Mouse (Mus musculus): ENCODE results near the gene Cdh26.

DNA sequence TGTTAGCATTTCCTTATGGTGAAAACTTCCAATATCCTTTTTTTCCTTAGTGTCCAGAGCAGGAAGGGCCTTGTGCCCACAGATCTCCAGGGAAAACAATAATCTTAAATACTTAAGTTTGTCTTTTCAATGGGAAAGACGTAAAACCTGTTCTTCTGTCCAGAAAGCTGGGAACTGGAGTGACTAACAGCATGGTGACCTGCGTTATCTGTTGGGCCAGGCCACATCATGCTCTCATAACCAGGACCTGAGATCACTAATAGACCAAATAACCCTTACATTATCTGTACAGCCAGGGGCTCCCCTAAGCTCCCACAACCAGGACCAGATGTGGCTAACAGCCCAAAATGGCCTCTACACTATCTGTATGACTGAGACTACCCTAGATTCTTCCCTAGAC lies 3.6 kb downstream of the Cdh26 start:
- TF ChIP-seq ELF1 (IDR thresholded peaks at IDR 0.05; ENCODE audit: low read depth, low read length) (no peak), E2F4 (IDR thresholded peaks at IDR 0.05; ENCODE audit: borderline replicate concordance, low read depth, low read length) (no peak), POLR2A (IDR thresholded peaks at IDR 0.05; ENCODE audit: control insufficient read depth in 1 of 2, insufficient read depth in 1 of 2, low read depth in 1 of 2, low read length in 2 of 2, poor library complexity in 1 of 2) (no peak), NELFE (IDR thresholded peaks at IDR 0.05; ENCODE audit: low read depth, low read length) (no peak), CHD2 (IDR thresholded peaks at IDR 0.05; ENCODE audit: low read length) (no peak), MAX (IDR thresholded peaks at IDR 0.05; ENCODE audit: low read length) (no peak), USF1 (IDR thresholded peaks at IDR 0.05; ENCODE audit: low read depth, low read length) (no peak), CTCF (IDR thresholded peaks at IDR 0.05 in 2 of 3, conservative IDR thresholded peaks at IDR 0.05 in 1 of 3; ENCODE audit: control insufficient read depth in 1 of 3, insufficient read depth in 1 of 3, low read depth in 2 of 3, low read length in 3 of 3, poor library complexity in 1 of 3, severe bottlenecking in 1 of 3) (no peak)

Measured in MEL (cell line).